In genomic region chr1:158509112-158509855, GRCm38 (mm10) we compare ENCODE assay signal across 11 mouse cellular contexts.
DNase-seq lines count a peak whose midpoint lies in the region; ATAC-seq lines count a peak whose summit lies in the region.
"Had no signal": no experiment of that assay in that cellular context is flagged by ENCODE, and none has a peak within 500 bp of the region (broad histone marks: within the 10 kb centered on the region; RNA-seq: fewer than 3 reads in every experiment).

No protein-coding gene starts in this region.

- no peak overlapping the region for H3K4me2 ChIP-seq in kidney, embryonic 16.5 days (replicated peaks; ENCODE audit: low read depth, low read length)
- H3K4me2 ChIP-seq: hindbrain, embryonic 12.5 days; midbrain, embryonic 15.5 days; stomach, embryonic 15.5 days had no signal

- no peaks in the 10 kb centered on the region for H3K27me3 ChIP-seq in kidney, embryonic 16.5 days (ENCODE audit: insufficient read depth, low read length)
- H3K27me3 ChIP-seq: hindbrain, embryonic 12.5 days; midbrain, embryonic 15.5 days; stomach, embryonic 15.5 days had no signal

- no peak for DNase-seq in frontal cortex, postnatal 10 days (ENCODE audit: low spot score in 2 of 2)
- DNase-seq in kidney, postnatal 10 days: peak; percentile 28
- peak; percentile 58 for DNase-seq in right cerebral cortex, adult 18-20 months
- no peak for DNase-seq in right cerebral cortex, postnatal 14 days
- no peak for DNase-seq in thymus, postnatal 25 days

- no peak overlapping the region for H3K27ac ChIP-seq in kidney, embryonic 16.5 days (ENCODE audit: low read length)
- H3K27ac ChIP-seq: hindbrain, embryonic 12.5 days; liver, embryonic 14.5 days; midbrain, embryonic 15.5 days; stomach, embryonic 15.5 days had no signal

- no peak overlapping the region for H3K4me3 ChIP-seq in kidney, embryonic 16.5 days (ENCODE audit: low read length)
- H3K4me3 ChIP-seq: hindbrain, embryonic 12.5 days; midbrain, embryonic 15.5 days; stomach, embryonic 15.5 days had no signal

- no peaks in the 10 kb centered on the region for H3K4me1 ChIP-seq in kidney, embryonic 16.5 days (ENCODE audit: insufficient read depth, low read length)
- H3K4me1 ChIP-seq: hindbrain, embryonic 12.5 days; midbrain, embryonic 15.5 days; stomach, embryonic 15.5 days had no signal

- WGBS in kidney, embryonic 16.5 days: 82% methylated on average over 4 of the region's 4 CpGs

- H3K36me3 ChIP-seq in kidney, embryonic 16.5 days (ENCODE audit: insufficient read depth, low read length): no peaks in the 10 kb centered on the region
- H3K36me3 ChIP-seq: stomach, embryonic 15.5 days had no signal

- no peaks in the 10 kb centered on the region for H3K9me3 ChIP-seq in kidney, embryonic 16.5 days (ENCODE audit: low read length)
- H3K9me3 ChIP-seq: hindbrain, embryonic 12.5 days; midbrain, embryonic 15.5 days; stomach, embryonic 15.5 days had no signal

- no peak overlapping the region for H3K9ac ChIP-seq in kidney, embryonic 16.5 days (replicated peaks; ENCODE audit: low read length)
- H3K9ac ChIP-seq: hindbrain, embryonic 12.5 days; liver, embryonic 14.5 days; midbrain, embryonic 15.5 days; stomach, embryonic 15.5 days had no signal

- peak; percentile 18; the same call in 1 of the 2 replicates for ATAC-seq in frontal cortex, adult (ENCODE audit: low TSS enrichment)
- ATAC-seq in kidney, embryonic 16.5 days (ENCODE audit: low FRiP score, low TSS enrichment): no peak
- ATAC-seq: midbrain, embryonic 15.5 days had no signal

Comparison
In these comparisons a context has a peak if more than half of its experiments do, and no peak if none do; other contexts are left out.
1. DNase-seq: peak in kidney, postnatal 10 days (single experiment) and right cerebral cortex, adult 18-20 months (single experiment); none in frontal cortex, postnatal 10 days (0 of 2), right cerebral cortex, postnatal 14 days (single experiment) and thymus, postnatal 25 days (single experiment).